Mouse (Mus musculus): ENCODE data around the gene Tmem181a.
"Not testable (repeated sequence)": the region's sequence is repeated elsewhere in the genome, so short reads cannot be mapped to it uniquely, and the experiment has no call there.

DNA sequence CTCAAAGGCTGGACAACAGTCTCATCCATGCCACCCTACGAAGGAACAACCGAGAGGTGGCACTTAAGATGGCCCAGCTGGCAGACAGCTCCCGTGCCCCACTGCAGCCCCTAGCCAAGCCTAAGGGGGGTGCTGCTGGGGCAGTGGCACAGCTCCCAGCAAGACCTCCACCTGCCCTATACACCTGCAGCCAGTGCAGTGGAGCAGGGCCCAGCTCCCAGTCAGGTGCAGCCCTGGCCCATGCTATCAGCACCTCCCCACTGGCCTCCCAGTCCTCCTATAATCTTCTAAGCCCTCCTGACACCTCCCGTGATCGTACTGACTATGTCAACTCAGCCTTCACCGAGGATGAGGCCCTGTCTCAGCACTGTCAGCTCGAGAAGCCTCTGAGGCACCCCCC, 24.0 kb upstream of the Tmem181a start:
- not testable (repeated sequence) for TF ChIP-seq CTCF (IDR thresholded peaks at IDR 0.05; ENCODE audit: control insufficient read depth, insufficient read depth, low read length); POLR2A (IDR thresholded peaks at IDR 0.05; ENCODE audit: borderline replicate concordance, control insufficient read depth, low read depth, low read length)
